Mouse (Mus musculus): ENCODE data around the gene Zfp971.
"Not testable (repeated sequence)": the region's sequence is repeated elsewhere in the genome, so short reads cannot be mapped to it uniquely, and the experiment has no call there.

The Zfp971 gene

GRCm38 (mm10) chr2:178023011-178023611 lies at the start of gene Zfp971:
Gene Zfp971, plus strand, starts transcription at chr2:178023284.
- peak; percentile 52 for DNase-seq (ENCODE audit: low spot score)

- not testable (repeated sequence) for DNase-seq (ENCODE audit: low spot score)
Observed at GRCm38 (mm10) chr2:177974814-177975213, 48.3 kb upstream of the Zfp971 start.

GRCm38 (mm10) chr2:178019486-178019885 lies 3.6 kb upstream of the Zfp971 start:
- not testable (repeated sequence) for DNase-seq (ENCODE audit: low spot score)

GRCm38 (mm10) chr2:178020773-178021172 lies 2.3 kb upstream of the Zfp971 start:
- DNase-seq (ENCODE audit: low spot score), result not testable (repeated sequence)

GRCm38 (mm10) chr2:178023861-178024260 lies 777 bp downstream of the Zfp971 start:
- DNase-seq (ENCODE audit: low spot score), result not testable (repeated sequence)

- not testable (repeated sequence) for DNase-seq (ENCODE audit: low spot score)
Observed at GRCm38 (mm10) chr2:178027601-178028000, 4.5 kb downstream of the Zfp971 start.

GRCm38 (mm10) chr2:178058195-178058594 lies 35.1 kb downstream of the Zfp971 start:
- no peak for DNase-seq (ENCODE audit: low spot score)

- DNase-seq (ENCODE audit: low spot score), result not testable (repeated sequence)
Observed at GRCm38 (mm10) chr2:178078166-178078717, 55.2 kb downstream of the Zfp971 start, which contains the start of gene Zfp931. Gene Zfp931, minus strand, starts transcription at chr2:178078476.

Measured in left cerebral cortex, adult 11 months (tissue).